Mouse (Mus musculus) embryo, embryonic 11.5 days (tissue): Measurements from ENCODE around the gene Tsen34.
"Not testable (repeated sequence)": the region's sequence is repeated elsewhere in the genome, so short reads cannot be mapped to it uniquely, and the experiment has no call there.

Experiments used
- DNase-seq: peaks from one replicate; pipeline ENCODE4 v3.0.0-alpha.2; 2012; ENCODE audit warnings: low read depth, low spot score

The Tsen34 gene

GRCm38 (mm10) chr7:3685400-3686187, 7.1 kb upstream of the Tsen34 start:
- DNase-seq: no peak

GRCm38 (mm10) chr7:3691919-3692318, 744 bp upstream of the Tsen34 start:
- no peak for DNase-seq

- DNase-seq: peak; percentile 92
These were observed 535 bp downstream of the Tsen34 start, which contains the start of gene Mboat7 for GRCm38 (mm10) chr7:3692987-3693808. Mboat7 (minus strand) TSS chr7:3693523.

GRCm38 (mm10) chr7:3693809-3694075, 1.1 kb downstream of the Tsen34 start:
- no peak for DNase-seq

- DNase-seq: peak; percentile 73
These were observed 1.6 kb downstream of the Tsen34 start for GRCm38 (mm10) chr7:3694076-3694948.

- not testable (repeated sequence) for DNase-seq
These were observed 2.3 kb downstream of the Tsen34 start for GRCm38 (mm10) chr7:3694949-3695305.

GRCm38 (mm10) chr7:3698471-3698870, 5.8 kb downstream of the Tsen34 start:
- no peak for DNase-seq

GRCm38 (mm10) chr7:3703148-3703878, 10.7 kb downstream of the Tsen34 start:
- DNase-seq: no peak

- peak; percentile 95 for DNase-seq
These were observed 11.3 kb downstream of the Tsen34 start, which contains the start of gene Rps9 for GRCm38 (mm10) chr7:3703879-3704441. Rps9 (plus strand) TSS chr7:3703993.

- DNase-seq: no peak
These were observed 11.8 kb downstream of the Tsen34 start for GRCm38 (mm10) chr7:3704475-3704874.

- not testable (repeated sequence) for DNase-seq
These were observed 12.8 kb downstream of the Tsen34 start for GRCm38 (mm10) chr7:3705461-3705860.

- DNase-seq: no peak
These were observed 13.2 kb downstream of the Tsen34 start for GRCm38 (mm10) chr7:3705911-3706310.

GRCm38 (mm10) chr7:3706343-3706934, 13.8 kb downstream of the Tsen34 start:
- no peak for DNase-seq

GRCm38 (mm10) chr7:3707027-3707426, 14.4 kb downstream of the Tsen34 start:
- no peak for DNase-seq

GRCm38 (mm10) chr7:3707568-3708413, 15.1 kb downstream of the Tsen34 start:
- no peak for DNase-seq

- DNase-seq: not testable (repeated sequence)
These were observed 15.9 kb downstream of the Tsen34 start for GRCm38 (mm10) chr7:3708447-3708980.

GRCm38 (mm10) chr7:3709000-3709399, 16.3 kb downstream of the Tsen34 start:
- DNase-seq: no peak

GRCm38 (mm10) chr7:3712264-3712942, 19.7 kb downstream of the Tsen34 start:
- no peak for DNase-seq

- no peak for DNase-seq
These were observed 22.6 kb downstream of the Tsen34 start for GRCm38 (mm10) chr7:3715249-3715648.
